ENCODE assay signal across 17 mouse cellular contexts in the genomic region with DNA sequence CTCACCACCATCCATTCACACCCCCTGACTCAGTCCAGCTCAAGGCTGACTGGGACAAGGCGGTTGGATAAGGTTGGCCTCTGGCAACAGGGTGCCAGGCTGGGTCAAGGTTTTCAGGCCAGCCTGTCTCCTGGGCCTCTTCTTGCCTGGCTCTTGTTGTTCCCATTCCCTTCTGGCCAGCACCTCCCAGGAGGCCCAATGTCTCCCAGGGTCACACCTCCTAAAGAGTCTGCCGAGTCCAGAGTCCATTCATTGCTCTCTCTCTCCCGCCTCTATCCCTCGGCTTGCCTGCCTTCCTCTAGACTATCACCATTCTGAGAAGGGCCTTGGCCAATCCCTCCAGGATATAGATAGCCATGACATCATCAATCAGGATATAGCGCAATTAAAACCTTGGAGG. TPM values are rescaled to one million over a fixed set of nuclear protein-coding genes. Genes with fewer than 3 reads are reported as not detected.
DNase-seq lines count a peak whose midpoint lies in the region; ATAC-seq and TF ChIP-seq lines count a peak whose summit lies in the region.
"Had no signal": no experiment of that assay in that cellular context is flagged by ENCODE, and none has a peak within 500 bp of the region (broad histone marks: within the 10 kb centered on the region; RNA-seq: fewer than 3 reads in every experiment).

No protein-coding gene starts in this region.

- no peak overlapping the region for H3K9ac ChIP-seq in heart, embryonic 12.5 days
- H3K9ac ChIP-seq in kidney, embryonic 16.5 days (replicated peaks; ENCODE audit: low read length) = no peak overlapping the region
- H3K9ac ChIP-seq in kidney, postnatal 0 days (ENCODE audit: low read depth, low read length) = no peak overlapping the region
- H3K9ac ChIP-seq: hindbrain, embryonic 14.5 days; limb, embryonic 13.5 days had no signal

- H3K4me2 ChIP-seq in heart, embryonic 12.5 days = no peak overlapping the region
- no peak overlapping the region for H3K4me2 ChIP-seq in kidney, embryonic 16.5 days (replicated peaks; ENCODE audit: low read depth, low read length)
- no peak overlapping the region for H3K4me2 ChIP-seq in kidney, postnatal 0 days (ENCODE audit: low read length)
- H3K4me2 ChIP-seq: hindbrain, embryonic 14.5 days; limb, embryonic 13.5 days; midbrain, embryonic 11.5 days had no signal

- TF ChIP-seq POLR2A in lung, adult 2 months (IDR thresholded peaks at IDR 0.05; ENCODE audit: borderline replicate concordance, extremely low read depth, low read depth, low read length) = no peak

- WGBS in heart, embryonic 12.5 days = 83% methylated on average over 5 of the region's 5 CpGs
- WGBS in kidney, embryonic 16.5 days = 79% methylated on average over 5 of the region's 5 CpGs
- WGBS in kidney, postnatal 0 days = 81% methylated on average over 5 of the region's 5 CpGs
- WGBS in lung, adult 2 months = 89% methylated on average over 5 of the region's 5 CpGs

- intact Hi-C loops in left cerebral cortex, postnatal 10 days (cut with DNase I) = no loop called here

- no peak overlapping the region for H3K4me3 ChIP-seq in heart, embryonic 12.5 days
- no peak overlapping the region for H3K4me3 ChIP-seq in kidney, embryonic 16.5 days (ENCODE audit: low read length)
- H3K4me3 ChIP-seq in kidney, postnatal 0 days (replicated peaks; ENCODE audit: low read depth, low read length) = no peak overlapping the region
- no peak overlapping the region for H3K4me3 ChIP-seq in lung, adult 2 months (replicated peaks; ENCODE audit: extremely low read depth, low read depth, low read length)
- H3K4me3 ChIP-seq: limb, embryonic 13.5 days had no signal

- H3K27ac ChIP-seq in heart, embryonic 12.5 days (ENCODE audit: poor library complexity, severe bottlenecking) = peak overlapping the region; percentile 93
- no peak overlapping the region for H3K27ac ChIP-seq in kidney, embryonic 16.5 days (ENCODE audit: low read length)
- no peak overlapping the region for H3K27ac ChIP-seq in kidney, postnatal 0 days
- H3K27ac ChIP-seq: hindbrain, embryonic 14.5 days; limb, embryonic 13.5 days had no signal

- ATAC-seq in heart, embryonic 12.5 days (ENCODE audit: insufficient number of reproducible peaks, low FRiP score) = no peak
- ATAC-seq in kidney, embryonic 16.5 days (ENCODE audit: low FRiP score, low TSS enrichment) = no peak
- peak; percentile 61 for ATAC-seq in kidney, postnatal 0 days (replicated peaks; ENCODE audit: low FRiP score, low read depth)
- ATAC-seq: activated CD4-positive, CD25-positive, alpha-beta regulatory T cell, adult 4 months; forebrain, embryonic 14.5 days had no signal

- H3K27me3 ChIP-seq in heart, embryonic 12.5 days (replicated peaks) = no peaks in the 10 kb centered on the region
- H3K27me3 ChIP-seq in kidney, embryonic 16.5 days (ENCODE audit: insufficient read depth, low read length) = no peaks in the 10 kb centered on the region
- H3K27me3 ChIP-seq in kidney, postnatal 0 days (ENCODE audit: insufficient read depth, low read length) = no peaks in the 10 kb centered on the region
- H3K27me3 ChIP-seq: limb, embryonic 13.5 days had no signal

- peaks cover 25% of the 10 kb centered on the region for H3K4me1 ChIP-seq in heart, embryonic 12.5 days (replicated peaks)
- peaks cover 10% of the 10 kb centered on the region; the same call in 1 of the 2 replicates for H3K4me1 ChIP-seq in kidney, embryonic 16.5 days (ENCODE audit: insufficient read depth, low read length)
- H3K4me1 ChIP-seq in kidney, postnatal 0 days (replicated peaks; ENCODE audit: insufficient read depth, low read length) = 0 out of 2 replicates have a peak, but pooled peaks cover 3% of the 10 kb centered on the region
- H3K4me1 ChIP-seq in lung, adult 2 months (ENCODE audit: control insufficient read depth, insufficient read depth, low read length) = no peaks in the 10 kb centered on the region

- no peaks in the 10 kb centered on the region for H3K9me3 ChIP-seq in heart, embryonic 12.5 days (replicated peaks)
- H3K9me3 ChIP-seq in kidney, embryonic 16.5 days (ENCODE audit: low read length) = no peaks in the 10 kb centered on the region
- H3K9me3 ChIP-seq in kidney, postnatal 0 days (replicated peaks; ENCODE audit: low read length) = no peaks in the 10 kb centered on the region
- H3K9me3 ChIP-seq: limb, embryonic 13.5 days had no signal

- H3K36me3 ChIP-seq in heart, embryonic 12.5 days = peaks cover 32% of the 10 kb centered on the region
- H3K36me3 ChIP-seq in kidney, embryonic 16.5 days (ENCODE audit: insufficient read depth, low read length) = peaks cover 10% of the 10 kb centered on the region
- H3K36me3 ChIP-seq in kidney, postnatal 0 days (ENCODE audit: insufficient read depth, low read length) = peaks cover 11% of the 10 kb centered on the region; the same call in 1 of the 2 replicates

- no peak for DNase-seq in heart, adult 8-10 months (ENCODE audit: low spot score)
- peak; percentile 73 to 76 for DNase-seq in kidney, adult 8-10 months
- DNase-seq in kidney, postnatal 0 days (ENCODE audit: low spot score) = no peak
- no peak for DNase-seq in lung, adult 2 months
- DNase-seq in cerebellum, adult 9-10 months = no peak
- no peak for DNase-seq in left cerebral cortex, postnatal 10 days (ENCODE audit: extremely low spot score in 1 of 2, low spot score in 2 of 2)
- DNase-seq: cerebellum, adult 8-10 months; right cerebral cortex, adult 18-20 months; spleen, adult 18-20 months; thymus, postnatal 4 days had no signal

- TF ChIP-seq CTCF in kidney, postnatal 0 days (IDR thresholded peaks at IDR 0.05; ENCODE audit: low read depth) = no peak
- no peak for TF ChIP-seq CTCF in lung, adult 2 months (IDR thresholded peaks at IDR 0.05; ENCODE audit: insufficient read depth, low read length)

RNA-seq across cellular contexts. Expression of a gene that starts 2.3 kb away (rescaled TPM):
- polyA plus RNA-seq in heart, embryonic 12.5 days (2016; fragmentation: Nextera tagmentation; extraction: Ambion mirVana) = 74.1 and 76.7 TPM in 2 replicates
- total RNA-seq in heart, adult 8-10 months (2022) = 10 to 100 TPM; 46.2 to 64.1 (median 52.7) TPM
- polyA plus RNA-seq in kidney, embryonic 16.5 days (2015; fragmentation: Nextera tagmentation; extraction: Ambion mirVana) = 59.8 and 61.0 TPM in 2 replicates
- 48.8 and 56.0 TPM in 2 replicates for polyA plus RNA-seq in kidney, postnatal 0 days (2015; fragmentation: Nextera tagmentation; extraction: Ambion mirVana)
- 15.1 and 20.4 TPM in 2 replicates for polyA plus RNA-seq in lung, adult 2 months (2012; rRNA removed)
- total RNA-seq in left cerebral cortex, postnatal 10 days (2021) = 10 to 100 TPM; 43.7 to 48.4 TPM

RNA-seq across cellular contexts. Expression of a gene that starts 8.0 kb away (rescaled TPM):
- 0.45 and 0.60 TPM in 2 replicates for polyA plus RNA-seq in heart, embryonic 12.5 days (2016; fragmentation: Nextera tagmentation; extraction: Ambion mirVana)
- total RNA-seq in heart, adult 8-10 months (2022) = under 1 TPM; 0.44 to 0.88 (median 0.52) TPM
- polyA plus RNA-seq in kidney, embryonic 16.5 days (2015; fragmentation: Nextera tagmentation; extraction: Ambion mirVana) = 1.1 and 1.3 TPM in 2 replicates
- 0.47 and 1.1 TPM in 2 replicates for polyA plus RNA-seq in kidney, postnatal 0 days (2015; fragmentation: Nextera tagmentation; extraction: Ambion mirVana)
- 0.70 and 1.0 TPM in 2 replicates for polyA plus RNA-seq in lung, adult 2 months (2012; rRNA removed)
- total RNA-seq in left cerebral cortex, postnatal 10 days (2021) = under 1 TPM; 0.75 to 0.85 TPM

RNA-seq across cellular contexts. Expression of a gene that starts 13.7 kb away (rescaled TPM):
- 39.8 and 44.6 TPM in 2 replicates for polyA plus RNA-seq in heart, embryonic 12.5 days (2016; fragmentation: Nextera tagmentation; extraction: Ambion mirVana)
- 10 to 100 TPM in 1 of 4 experiments, 1 to 10 TPM in 3; 7.8 to 11.2 (median 8.9) TPM for total RNA-seq in heart, adult 8-10 months (2022)
- polyA plus RNA-seq in kidney, embryonic 16.5 days (2015; fragmentation: Nextera tagmentation; extraction: Ambion mirVana) = 74.1 and 74.2 TPM in 2 replicates
- 48.2 and 49.7 TPM in 2 replicates for polyA plus RNA-seq in kidney, postnatal 0 days (2015; fragmentation: Nextera tagmentation; extraction: Ambion mirVana)
- polyA plus RNA-seq in lung, adult 2 months (2012; rRNA removed) = 11.8 and 18.7 TPM in 2 replicates
- total RNA-seq in left cerebral cortex, postnatal 10 days (2021) = 10 to 100 TPM; 27.6 to 27.9 TPM

RNA-seq across cellular contexts. Expression of a gene that starts 13.9 kb away (rescaled TPM):
- polyA plus RNA-seq in heart, embryonic 12.5 days (2016; fragmentation: Nextera tagmentation; extraction: Ambion mirVana) = 457 and 491 TPM in 2 replicates
- total RNA-seq in heart, adult 8-10 months (2022) = 100 to 1,000 TPM; 245 to 279 (median 255) TPM
- 514 and 521 TPM in 2 replicates for polyA plus RNA-seq in kidney, embryonic 16.5 days (2015; fragmentation: Nextera tagmentation; extraction: Ambion mirVana)
- polyA plus RNA-seq in kidney, postnatal 0 days (2015; fragmentation: Nextera tagmentation; extraction: Ambion mirVana) = 508 and 548 TPM in 2 replicates
- 170 and 270 TPM in 2 replicates for polyA plus RNA-seq in lung, adult 2 months (2012; rRNA removed)
- 100 to 1,000 TPM; 355 to 367 TPM for total RNA-seq in left cerebral cortex, postnatal 10 days (2021)

RNA-seq across cellular contexts. Expression of a gene that starts 14.4 kb away (rescaled TPM):
- 86.2 and 92.6 TPM in 2 replicates for polyA plus RNA-seq in heart, embryonic 12.5 days (2016; fragmentation: Nextera tagmentation; extraction: Ambion mirVana)
- total RNA-seq in heart, adult 8-10 months (2022) = 10 to 100 TPM; 38.9 to 44.2 (median 40.8) TPM
- 137 and 139 TPM in 2 replicates for polyA plus RNA-seq in kidney, embryonic 16.5 days (2015; fragmentation: Nextera tagmentation; extraction: Ambion mirVana)
- polyA plus RNA-seq in kidney, postnatal 0 days (2015; fragmentation: Nextera tagmentation; extraction: Ambion mirVana) = 108 and 118 TPM in 2 replicates
- 81.4 and 91.7 TPM in 2 replicates for polyA plus RNA-seq in lung, adult 2 months (2012; rRNA removed)
- 10 to 100 TPM; 43.1 to 45.0 TPM for total RNA-seq in left cerebral cortex, postnatal 10 days (2021)

Comparison
In these comparisons a context has a peak if more than half of its experiments do, and no peak if none do; other contexts are left out.
1. DNase-seq: peak in kidney, adult 8-10 months (2 of 2); none in heart, adult 8-10 months (single experiment), kidney, postnatal 0 days (single experiment), lung, adult 2 months (single experiment), cerebellum, adult 9-10 months (single experiment) and left cerebral cortex, postnatal 10 days (0 of 2).